Mouse (Mus musculus): ENCODE data around the gene Fam221b.
A peak's percentile ranks its signal among the peaks of the same experiment; 100 is the strongest.

The Fam221b gene

GRCm38 (mm10) chr4:43668782-43669427, at the start of gene Fam221b, which contains the start of gene Tmem8b:
Fam221b (minus strand) TSS chr4:43669145.
Tmem8b (plus strand) TSS chr4:43668971.
- peak; percentile 75 for DNase-seq (ENCODE audit: low read depth)

GRCm38 (mm10) chr4:43713652-43714219, 44.8 kb upstream of the Fam221b start:
- DNase-seq (ENCODE audit: low read depth) = no peak

GRCm38 (mm10) chr4:43711821-43712220, 42.9 kb upstream of the Fam221b start:
- peak; percentile 69 for DNase-seq (ENCODE audit: low read depth)

GRCm38 (mm10) chr4:43709869-43710268, 40.9 kb upstream of the Fam221b start, which contains the start of gene Olfr71:
Olfr71 (minus strand) TSS chr4:43710255.
- peak; percentile 13 for DNase-seq (ENCODE audit: low read depth)

- DNase-seq (ENCODE audit: low read depth) = no peak
These were observed 37.0 kb upstream of the Fam221b start for GRCm38 (mm10) chr4:43705991-43706390.

GRCm38 (mm10) chr4:43703851-43704250, 34.9 kb upstream of the Fam221b start:
- no peak for DNase-seq (ENCODE audit: low read depth)

- no peak for DNase-seq (ENCODE audit: low read depth)
These were observed 34.5 kb upstream of the Fam221b start for GRCm38 (mm10) chr4:43703439-43703838.

- DNase-seq (ENCODE audit: low read depth) = no peak
These were observed 31.8 kb upstream of the Fam221b start, which contains the start of gene Olfr70 for GRCm38 (mm10) chr4:43700707-43701106. Olfr70 (minus strand) TSS chr4:43700807.

GRCm38 (mm10) chr4:43696561-43696960, 27.6 kb upstream of the Fam221b start:
- DNase-seq (ENCODE audit: low read depth) = no peak

GRCm38 (mm10) chr4:43695249-43695671, 26.3 kb upstream of the Fam221b start:
- DNase-seq (ENCODE audit: low read depth) = no peak

GRCm38 (mm10) chr4:43694439-43695248, 25.7 kb upstream of the Fam221b start:
- DNase-seq (ENCODE audit: low read depth) = peak; percentile 84

- DNase-seq (ENCODE audit: low read depth) = peak; percentile 96
These were observed 24.9 kb upstream of the Fam221b start for GRCm38 (mm10) chr4:43693806-43694241.

- no peak for DNase-seq (ENCODE audit: low read depth)
These were observed 22.1 kb upstream of the Fam221b start for GRCm38 (mm10) chr4:43691026-43691425.

- no peak for DNase-seq (ENCODE audit: low read depth)
These were observed 21.1 kb upstream of the Fam221b start for GRCm38 (mm10) chr4:43690021-43690420.

- no peak for DNase-seq (ENCODE audit: low read depth)
These were observed 10.6 kb upstream of the Fam221b start for GRCm38 (mm10) chr4:43679416-43680043.

GRCm38 (mm10) chr4:43678541-43678940, 9.6 kb upstream of the Fam221b start:
- no peak for DNase-seq (ENCODE audit: low read depth)

- DNase-seq (ENCODE audit: low read depth) = no peak
These were observed 6.7 kb upstream of the Fam221b start for GRCm38 (mm10) chr4:43675608-43676007.

- DNase-seq (ENCODE audit: low read depth) = no peak
These were observed 6.0 kb upstream of the Fam221b start for GRCm38 (mm10) chr4:43674974-43675373.

- no peak for DNase-seq (ENCODE audit: low read depth)
These were observed 4.8 kb upstream of the Fam221b start for GRCm38 (mm10) chr4:43673703-43674102.

- DNase-seq (ENCODE audit: low read depth) = peak; percentile 86
These were observed 3.1 kb upstream of the Fam221b start for GRCm38 (mm10) chr4:43672070-43672469.

GRCm38 (mm10) chr4:43669428-43669794, 466 bp upstream of the Fam221b start:
- DNase-seq (ENCODE audit: low read depth) = peak; percentile 11

GRCm38 (mm10) chr4:43666412-43666811, 2.5 kb downstream of the Fam221b start:
- DNase-seq (ENCODE audit: low read depth) = peak; percentile 64
